Mouse (Mus musculus) c-Kit-positive CD71-negative TER-119-negative erythroid progenitor cells, embryonic 14.5 days (primary cell): Measurements from ENCODE around the gene Epor.

Experiments
- DNase-seq: peaks from one replicate; pipeline ENCODE4 v3.0.0-alpha.2; 2013; ENCODE audit warnings: low read depth

Gene Epor

DNA sequence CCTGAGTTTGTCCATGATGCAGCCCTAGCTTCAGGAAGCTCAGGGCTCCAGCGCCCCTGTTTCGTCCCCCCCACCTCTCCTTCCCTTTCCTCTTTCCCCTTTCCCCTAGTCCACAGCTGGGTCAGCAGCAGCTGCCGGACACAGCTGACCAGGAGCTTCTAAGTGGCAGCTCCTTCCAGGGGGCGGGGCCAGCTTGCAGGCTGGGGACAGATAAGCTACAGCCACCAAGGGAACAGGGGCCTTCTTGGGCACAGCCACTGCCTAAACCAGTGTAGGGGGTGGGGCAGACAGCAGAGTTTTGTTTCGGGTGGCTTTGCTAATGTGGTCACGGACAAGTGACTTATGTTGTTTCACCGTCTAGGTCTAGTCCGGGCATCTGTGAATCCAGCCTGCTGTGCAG lies at the start of gene Epor:
TSS of gene Epor (minus strand) at position 90 of the 400 bp plus-strand sequence.
- DNase-seq, result no peak

DNA sequence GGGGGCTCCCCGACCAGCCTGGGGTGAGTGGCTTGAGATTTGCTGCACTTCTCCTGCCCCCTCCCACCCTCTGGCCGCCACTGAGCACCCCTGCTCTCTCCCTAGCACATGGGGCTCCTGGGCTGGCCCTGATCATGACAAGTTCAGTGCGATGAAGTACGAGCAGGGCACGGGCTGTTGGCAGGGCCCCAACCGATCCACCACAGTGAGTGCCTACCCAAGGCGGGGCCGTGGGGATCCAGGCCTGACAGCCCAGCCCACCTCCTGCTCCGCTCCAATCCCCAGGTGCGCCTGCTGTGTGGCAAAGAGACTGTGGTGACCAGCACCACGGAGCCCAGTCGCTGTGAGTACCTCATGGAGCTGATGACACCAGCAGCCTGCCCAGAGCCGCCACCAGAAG lies 49.4 kb upstream of the Epor start:
- DNase-seq, result no peak

DNA sequence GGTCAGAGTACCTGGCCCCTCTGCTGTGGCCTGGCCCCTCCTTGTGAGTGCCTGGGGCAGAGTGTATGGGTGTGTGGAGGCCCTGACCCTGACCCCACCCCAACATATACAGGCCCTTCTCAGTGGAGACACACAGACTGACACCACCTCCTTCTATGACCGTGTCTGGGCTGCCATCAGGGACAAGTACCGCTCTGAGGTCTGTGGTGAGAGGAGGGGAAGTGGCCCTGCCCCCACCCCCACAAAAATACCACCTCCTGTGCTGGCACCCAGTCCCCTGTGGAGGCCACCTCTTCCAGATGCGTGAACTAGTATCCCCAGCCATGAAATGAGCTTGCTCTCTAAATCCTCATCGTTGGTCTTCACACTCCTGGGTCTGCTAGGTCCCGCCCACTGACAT lies 47.7 kb upstream of the Epor start:
- no peak for DNase-seq

DNA sequence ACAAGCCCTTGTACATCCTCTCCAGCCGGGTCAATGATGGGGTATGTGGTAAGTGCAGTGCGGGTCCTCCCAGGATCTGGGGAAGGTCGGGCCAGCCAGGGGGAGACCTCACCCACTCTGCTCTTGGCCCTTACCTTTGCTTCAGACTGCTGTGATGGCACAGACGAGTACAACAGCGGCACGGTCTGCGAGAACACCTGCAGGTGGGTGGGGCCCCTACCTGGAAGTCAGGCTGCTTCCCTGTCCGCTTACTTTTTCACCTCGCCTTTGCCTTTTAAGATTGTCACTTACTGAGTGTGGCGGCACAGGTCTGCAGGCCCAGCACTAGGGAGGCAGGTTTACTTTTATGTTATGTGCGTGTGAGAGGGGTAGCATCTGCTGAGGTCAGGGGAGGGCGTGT lies 41.2 kb upstream of the Epor start:
- DNase-seq, result no peak

DNA sequence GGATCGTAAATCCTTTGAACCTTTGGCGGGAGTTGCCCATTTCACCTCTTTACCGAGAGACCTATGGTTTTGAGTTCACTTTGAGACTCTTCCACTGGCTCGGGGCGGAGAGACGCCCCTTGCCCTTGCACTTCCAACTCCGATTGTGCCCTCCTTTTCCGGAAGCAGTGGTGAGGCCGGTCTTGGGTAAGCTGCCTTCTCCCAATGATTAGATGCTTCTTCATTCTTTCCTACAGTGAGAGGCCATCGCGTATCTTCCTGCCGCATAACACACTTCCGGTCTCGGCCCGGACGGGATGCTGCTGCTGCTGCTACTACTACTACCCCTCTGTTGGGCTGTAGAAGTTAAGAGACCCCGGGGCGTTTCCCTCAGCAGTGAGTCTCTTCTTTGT lies 39.9 kb upstream of the Epor start:
- DNase-seq, result no peak

DNA sequence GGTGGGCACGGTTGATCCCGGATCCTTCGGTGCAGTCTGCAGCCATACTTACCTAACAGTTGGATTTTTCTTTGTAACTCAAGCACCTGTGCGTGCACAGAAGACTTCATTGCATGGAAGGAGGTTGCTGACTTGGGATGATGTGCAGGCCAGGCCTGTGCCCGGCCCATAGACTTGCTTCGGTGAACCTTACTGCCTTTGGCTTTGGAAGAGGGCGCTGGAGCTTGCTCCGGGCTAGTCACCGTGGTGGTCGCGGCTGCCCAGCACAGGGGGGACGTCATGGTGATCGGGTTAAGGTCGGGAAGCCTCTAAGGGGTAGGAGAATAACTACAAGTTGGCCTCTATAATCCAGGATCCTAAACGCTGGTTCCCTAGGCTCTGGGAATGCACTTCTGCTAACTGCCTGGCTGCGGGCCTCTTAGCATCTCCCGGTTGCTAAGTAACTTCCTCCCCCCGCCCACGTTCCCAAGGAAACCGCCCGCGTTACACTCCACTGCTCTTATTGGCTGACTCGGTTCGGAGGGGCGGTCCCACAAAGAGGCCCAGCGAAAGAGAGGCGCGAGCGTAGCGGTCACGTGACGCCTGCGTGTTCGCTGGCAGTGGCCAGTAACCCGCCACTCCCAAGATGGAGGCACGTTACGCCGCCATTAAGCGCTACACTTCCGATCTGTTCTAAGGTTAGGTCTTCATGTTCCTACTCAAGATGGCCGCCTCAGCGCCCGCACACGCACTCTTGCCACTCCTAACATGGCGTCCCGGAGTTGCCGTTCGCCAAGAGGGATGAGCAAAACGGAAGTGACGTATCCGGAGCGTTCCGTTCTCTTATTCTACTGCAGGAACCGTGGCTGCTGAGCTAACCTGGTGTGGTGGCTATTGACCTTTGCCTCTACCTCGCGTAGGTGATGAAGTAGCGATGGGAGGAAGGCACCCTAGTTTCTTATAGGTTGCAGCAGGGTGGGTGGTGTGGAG lies 39.2 kb upstream of the Epor start, which contains the start of the genes Ccdc151 and Prkcsh:
TSS of gene Ccdc151 (minus strand) at position 441 of the 969 bp plus-strand sequence.
TSS of gene Prkcsh (plus strand) at position 613 of the 969 bp plus-strand sequence.
- peak; percentile 100 for DNase-seq

DNA sequence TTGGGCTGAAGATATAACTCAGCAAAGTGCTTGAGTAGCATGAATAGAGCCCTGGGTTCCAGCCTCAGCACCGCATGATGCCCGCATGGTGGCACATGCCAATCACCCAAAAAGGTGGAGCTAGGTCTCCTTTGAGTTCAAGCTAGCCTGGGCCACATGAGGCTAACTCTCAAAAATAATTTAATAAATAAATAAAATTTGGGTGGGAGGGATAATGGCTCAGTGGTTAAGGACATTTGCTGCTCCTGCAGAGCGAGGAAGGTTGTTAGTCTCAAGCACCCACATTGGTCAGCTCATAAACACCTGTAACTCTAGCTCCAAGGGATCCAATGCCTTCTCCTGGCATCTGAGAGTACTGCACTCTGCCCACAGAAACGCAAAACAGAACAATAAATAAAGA lies 38.3 kb upstream of the Epor start:
- DNase-seq, result no peak

DNA sequence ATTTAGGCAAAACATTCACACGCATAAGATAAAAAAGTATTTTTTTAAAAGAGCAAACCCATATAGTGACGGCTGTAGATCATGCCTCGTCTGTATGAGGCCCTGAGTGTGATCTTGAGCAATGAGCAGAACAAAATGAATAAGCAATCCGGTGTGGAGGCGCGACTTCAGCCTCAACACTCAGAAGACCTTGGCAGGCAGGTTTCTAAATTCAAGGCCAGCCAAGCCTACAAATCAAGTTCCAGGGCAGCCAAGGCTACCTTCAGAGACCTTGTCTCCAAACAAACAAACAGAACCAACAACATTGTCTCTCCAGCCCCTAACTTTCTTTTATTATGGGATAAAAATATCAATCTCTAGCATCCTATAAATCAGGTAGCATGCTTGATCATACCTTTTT lies 37.0 kb upstream of the Epor start:
- no peak for DNase-seq

DNA sequence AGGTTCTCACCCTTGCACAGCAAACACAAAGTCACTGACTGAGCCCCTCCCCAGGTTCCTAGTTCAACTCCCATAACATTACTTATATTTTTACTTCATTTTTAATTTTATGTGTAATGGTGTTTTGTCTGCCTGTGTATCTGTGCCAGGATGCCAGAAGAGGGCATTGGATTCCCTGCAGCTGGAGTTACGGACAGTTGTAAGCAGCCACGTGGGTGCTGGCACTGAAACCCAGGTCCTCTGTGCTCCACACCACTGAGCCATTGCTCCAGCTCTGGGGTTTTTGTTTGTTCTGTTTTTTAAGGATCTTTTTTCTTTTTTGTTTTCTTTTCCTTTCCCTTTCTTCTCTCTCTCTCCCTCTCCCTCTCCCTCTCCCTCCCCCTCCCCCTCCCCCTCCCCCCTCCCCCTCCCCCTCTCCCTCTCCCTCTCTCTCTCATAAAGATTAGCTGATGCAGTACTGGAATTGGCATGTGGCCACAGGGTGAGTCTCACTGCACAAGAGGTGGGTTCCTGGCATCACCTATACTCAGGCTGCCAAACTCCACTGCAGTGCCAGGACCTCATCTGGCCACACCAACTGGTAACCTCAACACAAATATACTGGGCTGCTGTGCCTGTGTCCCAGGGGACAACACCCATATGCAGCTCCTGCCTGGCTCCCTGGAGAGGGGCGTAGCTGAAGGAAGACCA lies 33.0 kb upstream of the Epor start:
- DNase-seq, result no peak

DNA sequence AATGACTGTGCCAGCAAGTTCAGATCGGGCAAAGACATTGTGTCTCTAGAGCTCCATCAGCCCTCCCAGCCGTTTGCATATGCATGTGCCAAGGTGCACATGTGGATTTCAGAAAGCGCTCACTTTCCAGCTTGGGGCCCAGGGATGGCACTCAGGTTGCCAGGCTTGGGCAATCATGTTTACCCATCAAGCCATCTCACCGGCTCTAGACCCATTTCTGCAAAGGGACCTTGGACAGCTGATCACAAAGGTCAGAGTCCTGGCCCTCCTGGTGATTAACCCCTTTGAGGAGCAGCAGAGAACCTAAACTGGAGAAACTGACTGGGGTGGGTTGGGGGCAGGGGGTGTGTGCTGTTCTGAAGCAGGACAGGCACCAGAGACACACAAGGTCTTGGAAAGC lies 28.9 kb upstream of the Epor start:
- no peak for DNase-seq

DNA sequence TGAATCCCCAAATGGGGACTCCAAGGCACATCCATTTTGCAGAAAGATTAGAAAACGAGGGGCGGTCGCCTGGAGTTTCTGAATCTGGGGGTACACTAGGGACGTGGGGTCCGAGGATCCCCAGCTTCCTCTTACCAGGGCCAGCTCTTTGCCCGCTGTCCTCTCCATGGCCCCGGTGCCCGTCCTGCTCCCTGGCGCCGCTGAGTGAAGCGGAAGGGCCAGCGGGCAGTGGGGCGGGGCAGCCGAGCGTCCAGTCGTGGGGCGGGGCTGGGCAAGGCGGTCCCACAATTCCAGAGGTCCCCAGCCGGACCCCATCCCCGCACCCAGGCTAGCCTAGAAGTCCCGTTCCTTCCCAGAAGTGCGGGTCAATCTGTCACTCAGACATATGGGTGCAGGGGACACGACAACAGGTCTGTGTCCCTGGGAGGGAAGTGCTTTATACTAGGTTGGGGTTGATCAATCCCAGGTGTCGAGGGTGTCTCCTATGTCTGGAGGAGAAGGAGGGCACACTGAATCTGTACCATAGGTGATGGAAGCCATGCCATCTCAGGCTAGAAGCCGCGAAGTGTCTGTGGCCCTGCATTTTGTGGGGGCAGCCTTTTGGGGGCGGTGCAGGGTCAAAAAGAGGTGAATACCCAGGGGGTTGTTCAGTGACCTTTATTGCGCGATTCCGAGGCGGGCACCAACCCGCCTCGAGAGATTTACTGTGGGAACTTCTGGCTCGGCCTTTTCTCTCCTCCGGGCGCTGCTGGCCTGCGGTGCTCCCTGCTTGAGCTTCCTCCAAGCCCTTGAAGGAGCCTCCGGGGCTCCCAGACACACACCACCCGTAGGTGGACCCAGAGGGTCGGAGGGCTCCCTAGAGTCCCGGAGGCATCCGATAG lies 26.2 kb upstream of the Epor start, which contains the start of gene Rgl3:
TSS of gene Rgl3 (minus strand) at position 217 of the 881 bp plus-strand sequence.
- no peak for DNase-seq

DNA sequence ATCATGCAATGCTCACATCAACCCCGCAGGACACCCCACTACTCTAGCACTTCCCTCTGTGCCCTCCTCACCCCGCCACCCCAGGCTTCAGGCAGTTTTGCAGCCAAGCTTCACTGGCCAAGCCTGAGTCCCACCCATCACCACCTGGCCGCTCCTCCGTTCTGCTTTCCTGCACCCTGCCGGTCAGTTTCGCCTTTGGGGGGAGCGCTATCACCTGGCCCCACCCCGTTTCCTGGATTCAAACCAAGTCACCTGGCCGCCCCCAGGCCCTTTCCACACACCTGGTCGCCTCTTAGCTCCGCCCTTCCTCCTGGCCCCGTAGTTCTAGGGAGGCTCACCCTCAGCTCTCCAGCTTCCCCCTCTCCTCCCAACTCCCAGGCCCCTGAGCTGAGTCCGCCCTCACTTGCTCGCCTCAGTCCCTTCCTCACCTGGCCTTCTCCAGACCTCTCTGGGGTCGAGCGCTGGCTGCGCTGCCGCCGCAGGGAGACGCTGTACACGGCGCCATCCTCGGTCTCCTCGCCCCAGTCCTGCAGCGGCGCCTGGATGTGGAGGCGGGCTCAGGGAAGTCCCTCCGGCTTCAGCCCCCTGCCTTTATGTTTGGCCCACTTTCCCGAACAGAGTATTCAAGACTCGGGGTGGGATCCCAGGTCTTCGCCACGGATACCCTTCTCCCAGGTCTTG lies 25.3 kb upstream of the Epor start:
- DNase-seq, result no peak

DNA sequence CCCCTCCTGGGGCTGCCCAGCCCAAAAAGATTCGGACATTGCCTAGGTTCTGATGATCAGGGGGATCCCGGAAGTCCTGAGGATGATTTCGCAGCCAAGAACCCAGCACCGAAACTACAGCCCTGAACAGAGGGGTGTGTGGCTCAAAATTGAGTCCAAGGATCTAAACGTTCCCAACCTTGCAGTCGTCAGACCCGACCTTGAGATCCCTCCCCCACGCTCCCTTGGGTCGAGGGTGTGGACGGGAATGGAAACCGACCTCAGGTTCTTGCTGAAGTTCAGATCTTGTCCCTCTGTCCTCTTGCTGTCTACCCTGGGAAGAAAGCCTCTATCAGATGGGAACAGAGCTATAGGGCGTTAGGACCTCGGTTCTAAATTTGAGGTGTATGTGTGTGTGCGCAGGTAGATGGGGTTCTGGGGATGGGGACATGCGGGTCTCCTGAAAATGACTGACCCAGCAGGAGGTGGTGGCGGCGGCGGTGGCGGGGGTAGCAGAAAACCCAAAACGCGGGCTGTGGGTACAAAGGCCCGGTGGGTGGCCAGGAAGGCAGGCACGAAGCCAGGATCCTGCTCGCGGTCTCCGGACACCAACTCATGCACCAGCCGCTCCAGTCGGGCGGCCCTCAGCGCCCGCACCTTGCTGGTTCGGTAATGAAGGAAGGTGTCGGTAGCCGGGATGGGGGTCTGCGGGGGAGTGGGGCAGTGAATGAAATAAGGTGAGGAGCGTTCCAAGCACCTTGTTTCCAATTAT lies 24.5 kb upstream of the Epor start:
- no peak for DNase-seq

DNA sequence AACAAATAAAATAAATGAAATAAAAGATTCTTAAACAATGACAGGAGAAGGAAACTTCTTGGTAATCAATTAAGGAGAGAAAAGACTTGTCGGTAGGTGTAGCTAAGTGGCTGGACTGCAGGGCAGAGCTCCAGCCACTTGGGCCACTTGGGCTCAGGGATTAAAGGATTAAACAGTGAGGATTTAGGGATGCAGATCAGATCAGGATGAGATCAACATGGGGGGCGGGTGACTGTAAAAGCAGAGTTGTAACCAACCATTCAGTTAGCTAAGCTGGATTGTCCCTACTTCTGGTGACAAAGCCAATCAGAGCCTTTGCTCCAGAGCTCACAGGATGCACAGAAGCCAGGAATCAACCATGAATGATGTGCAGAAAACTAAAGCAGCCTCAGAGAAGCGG lies 20.6 kb upstream of the Epor start:
- no peak for DNase-seq

DNA sequence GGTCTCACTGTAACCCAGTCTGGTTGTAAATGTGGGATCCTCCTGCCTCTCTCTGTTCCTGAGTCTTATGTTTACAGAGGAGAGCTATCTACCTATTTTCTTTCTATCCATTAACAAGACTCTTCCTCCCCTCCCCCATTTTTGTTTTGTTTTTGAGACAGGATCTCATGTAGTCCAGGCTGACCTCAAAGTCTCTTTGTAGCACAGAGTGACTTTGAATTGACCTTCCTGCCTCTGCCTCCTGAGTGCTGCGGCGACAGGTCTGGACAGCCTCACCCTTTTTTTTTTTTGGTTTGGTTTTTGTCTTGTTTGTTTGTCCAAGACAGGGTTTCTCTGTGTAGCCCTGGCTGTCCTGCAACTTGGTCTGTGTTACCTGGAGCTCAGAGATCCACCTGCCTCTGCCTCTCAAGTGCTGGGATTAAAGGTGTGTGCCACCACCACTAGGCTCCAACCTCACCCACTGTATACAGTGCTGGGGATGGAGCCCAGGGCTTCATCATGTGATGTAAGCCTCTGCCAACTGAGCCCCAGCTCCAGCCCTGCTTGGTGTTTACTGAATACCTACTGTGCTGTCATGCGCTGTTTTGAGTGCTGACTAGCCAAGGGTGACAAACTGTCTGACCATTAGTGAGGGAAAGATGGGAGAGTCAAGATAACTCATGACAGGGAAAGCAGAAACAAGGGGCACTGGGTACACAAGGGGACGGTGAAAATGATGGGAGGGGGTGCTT lies 15.3 kb upstream of the Epor start:
- no peak for DNase-seq

DNA sequence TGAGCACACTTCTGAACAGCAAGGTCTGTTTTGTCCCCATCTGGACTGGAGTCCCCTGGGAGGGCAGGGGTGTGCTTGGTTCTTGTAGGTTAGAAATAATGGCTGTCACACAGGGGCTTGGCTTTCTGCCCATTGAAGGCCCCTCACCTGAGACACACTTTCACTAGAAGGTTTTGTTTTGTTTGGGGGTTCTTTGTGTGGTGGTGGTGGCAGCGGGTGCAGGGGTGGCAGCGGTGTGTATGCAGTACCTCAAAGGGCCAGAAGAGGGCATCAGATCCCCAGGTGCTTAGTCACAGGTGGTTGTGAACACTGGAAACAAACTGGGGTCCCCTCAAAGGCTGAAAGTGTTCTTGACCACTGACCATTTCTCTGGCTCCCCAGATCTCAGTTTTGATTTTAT lies 14.7 kb upstream of the Epor start:
- no peak for DNase-seq

DNA sequence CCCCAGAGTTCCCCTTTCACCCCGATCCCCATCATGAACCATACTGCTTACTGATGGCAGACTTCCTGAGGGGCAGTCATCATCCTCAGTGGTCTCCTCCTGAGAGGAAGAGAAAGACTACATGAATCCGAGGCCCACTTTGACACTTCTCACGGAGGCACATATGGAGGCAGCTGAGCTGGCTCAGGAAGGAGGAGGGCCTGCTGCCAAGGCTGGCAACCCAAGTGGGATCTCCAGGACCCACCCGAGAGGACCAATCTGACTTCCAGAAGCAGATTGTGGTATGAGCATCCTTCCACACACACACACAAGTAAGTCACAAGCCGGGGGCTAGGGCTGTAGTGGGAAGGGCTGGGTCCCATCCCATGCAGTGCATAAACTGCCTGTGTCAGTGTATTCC lies 14.0 kb upstream of the Epor start:
- no peak for DNase-seq

DNA sequence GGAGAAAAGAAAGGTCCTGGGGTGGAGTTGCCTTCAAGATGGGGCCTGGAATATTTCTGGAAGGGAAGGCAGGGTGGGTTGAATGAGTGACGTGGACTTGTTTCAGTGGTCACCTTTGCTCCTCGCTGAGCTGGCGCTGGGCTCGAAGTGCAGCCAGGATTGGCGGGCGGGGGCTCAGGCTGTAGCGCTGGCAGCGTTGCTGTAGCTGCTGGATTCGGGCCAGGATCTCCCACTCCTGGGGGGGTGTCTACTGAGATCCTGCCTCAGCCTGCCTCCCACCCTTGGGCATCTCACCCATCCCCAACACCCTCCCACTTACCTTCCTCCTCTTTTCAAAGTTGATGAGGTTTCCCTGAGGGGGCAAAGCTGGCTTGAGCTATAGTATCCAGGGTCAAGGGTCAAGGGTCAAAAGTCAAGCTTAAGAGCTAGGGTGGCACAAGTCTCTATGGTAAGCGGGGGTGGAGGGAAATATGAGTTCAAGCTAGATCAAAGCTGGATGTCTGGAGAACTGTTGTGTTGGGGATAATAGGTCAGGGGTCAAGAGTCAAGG lies 13.4 kb upstream of the Epor start:
- no peak for DNase-seq

DNA sequence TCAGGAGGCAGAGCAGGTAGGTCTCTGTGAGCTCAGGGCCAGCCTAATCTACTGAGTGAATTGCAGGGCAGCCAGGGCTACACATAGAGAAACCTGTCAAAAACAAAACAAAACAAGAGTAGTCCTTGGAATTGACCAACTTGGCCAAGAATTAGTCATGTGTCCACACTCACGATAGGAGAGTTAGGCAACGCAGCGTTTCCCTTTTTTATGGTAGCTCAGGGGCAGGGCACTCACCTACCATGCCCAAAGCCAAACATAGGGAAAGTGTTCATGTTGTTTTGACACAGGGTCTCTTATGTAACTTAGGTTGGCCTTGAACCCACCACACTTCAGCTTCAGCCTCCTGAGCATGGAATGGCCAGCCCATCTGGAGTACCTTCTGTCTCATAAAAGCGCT lies 6.0 kb upstream of the Epor start:
- DNase-seq, result no peak

DNA sequence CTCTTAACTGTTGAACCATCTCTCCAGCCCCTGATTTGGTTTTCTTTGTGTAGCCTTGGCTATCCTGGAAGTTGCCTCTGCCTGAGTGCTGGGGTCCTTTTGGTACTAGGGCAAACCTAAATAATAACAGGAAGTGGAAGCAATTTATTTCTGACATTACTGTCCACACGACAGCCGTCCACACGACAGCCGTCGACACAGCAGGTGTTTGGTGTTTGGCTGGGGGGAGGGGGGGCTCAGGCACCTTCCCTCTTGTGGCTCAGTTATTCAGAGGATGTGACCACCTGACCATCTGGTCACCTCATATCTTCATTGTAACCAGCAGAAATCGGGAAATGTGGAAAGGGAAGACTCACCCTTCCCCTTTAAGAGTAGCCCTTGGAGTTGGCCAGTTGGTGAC lies 5.6 kb upstream of the Epor start:
- DNase-seq, result no peak
